Mouse (Mus musculus): ENCODE results near the gene Tcap. TPM values are rescaled to one million over a fixed set of nuclear protein-coding genes. Genes with fewer than 3 reads are reported as not detected.
A peak's percentile ranks its signal among the peaks of the same experiment; 100 is the strongest.

The Tcap gene
- 18.1 and 45.8 TPM in 2 replicates for polyA plus RNA-seq (2015; fragmentation: Nextera tagmentation; extraction: Ambion mirVana)

- Histone ChIP-seq H3K27me3 (peaks cover 54% of the 10 kb centered on the region), H3K4me1 (peaks cover 8% of the 10 kb centered on the region; the same call in 1 of the 2 replicates), H3K9ac (no peak within 1 kb of the TSS), H3K9me3 (no peaks in the 10 kb centered on the region), H3K4me2 (0 out of 2 replicates have a peak within 1 kb of the TSS, but pooled peaks have one; percentile 7), H3K36me3 (peaks cover 31% of the 10 kb centered on the region), H3K27ac (no peak within 1 kb of the TSS), H3K4me3 (no peak within 1 kb of the TSS)
- 51% methylated on average over 14 of the region's 14 CpGs for WGBS
- ATAC-seq (ENCODE audit: insufficient number of reproducible peaks, low FRiP score, low TSS enrichment, low read depth): no peak
These were observed at the start of gene Tcap for GRCm38 (mm10) chr11:98383261-98384030. Gene Tcap, plus strand, starts transcription at chr11:98383811.

- Histone ChIP-seq H3K27me3 (peaks cover 100% of the 10 kb centered on the region), H3K27ac (no peak overlapping the region), H3K4me2 (peak overlapping the region; percentile 24; the same call in 1 of the 2 replicates), H3K9me3 (no peaks in the 10 kb centered on the region), H3K4me1 (peaks cover 21% of the 10 kb centered on the region), H3K36me3 (no peaks in the 10 kb centered on the region), H3K4me3 (0 out of 2 replicates have a peak overlapping the region, but pooled peaks have one; percentile 8), H3K9ac (no peak overlapping the region)
- no peak for ATAC-seq (ENCODE audit: insufficient number of reproducible peaks, low FRiP score, low TSS enrichment, low read depth)
- 2% methylated on average over 40 of the region's 41 CpGs for WGBS
These were observed 49.5 kb upstream of the Tcap start for GRCm38 (mm10) chr11:98333981-98334741.

- no peak overlapping the region for H3K4me3 ChIP-seq
- no peak overlapping the region for H3K4me2 ChIP-seq
- H3K36me3 ChIP-seq: no peaks in the 10 kb centered on the region
- 8% methylated on average over 8 of the region's 9 CpGs for WGBS
- H3K27me3 ChIP-seq: peaks cover 100% of the 10 kb centered on the region
- peaks cover 28% of the 10 kb centered on the region for H3K4me1 ChIP-seq
- H3K27ac ChIP-seq: no peak overlapping the region
- no peak overlapping the region for H3K9ac ChIP-seq
- no peaks in the 10 kb centered on the region for H3K9me3 ChIP-seq
- no peak for ATAC-seq (ENCODE audit: insufficient number of reproducible peaks, low FRiP score, low TSS enrichment, low read depth)
These were observed 48.4 kb upstream of the Tcap start for GRCm38 (mm10) chr11:98335250-98335649.

GRCm38 (mm10) chr11:98336245-98337107 is 47.1 kb upstream of the Tcap start:
- Histone ChIP-seq H3K4me3 (no peak overlapping the region), H3K36me3 (no peaks in the 10 kb centered on the region), H3K9me3 (no peaks in the 10 kb centered on the region), H3K4me2 (no peak overlapping the region), H3K9ac (no peak overlapping the region), H3K27me3 (peaks cover 97% of the 10 kb centered on the region), H3K4me1 (peaks cover 31% of the 10 kb centered on the region), H3K27ac (no peak overlapping the region)
- WGBS: 15% methylated on average over 13 of the region's 13 CpGs
- no peak for ATAC-seq (ENCODE audit: insufficient number of reproducible peaks, low FRiP score, low TSS enrichment, low read depth)

- WGBS: under 1% methylated on average over 57 of the region's 57 CpGs
- H3K27me3 ChIP-seq: peaks cover 87% of the 10 kb centered on the region
- H3K4me3 ChIP-seq: peak overlapping the region; percentile 53
- ATAC-seq (ENCODE audit: insufficient number of reproducible peaks, low FRiP score, low TSS enrichment, low read depth): no peak
- H3K27ac ChIP-seq: no peak overlapping the region
- no peaks in the 10 kb centered on the region for H3K36me3 ChIP-seq
- H3K9me3 ChIP-seq: no peaks in the 10 kb centered on the region
- peak overlapping the region; percentile 40 for H3K9ac ChIP-seq
- peaks cover 39% of the 10 kb centered on the region for H3K4me1 ChIP-seq
- H3K4me2 ChIP-seq: peak overlapping the region; percentile 99
These were observed 45.1 kb upstream of the Tcap start for GRCm38 (mm10) chr11:98338507-98338961.

GRCm38 (mm10) chr11:98339071-98339501 is 44.5 kb upstream of the Tcap start:
- Histone ChIP-seq H3K27ac (no peak overlapping the region), H3K9me3 (no peaks in the 10 kb centered on the region), H3K4me2 (peak overlapping the region; percentile 99), H3K36me3 (no peaks in the 10 kb centered on the region), H3K4me1 (peaks cover 38% of the 10 kb centered on the region), H3K27me3 (peaks cover 85% of the 10 kb centered on the region), H3K9ac (peak overlapping the region; percentile 40; the same call in 1 of the 2 replicates), H3K4me3 (peak overlapping the region; percentile 53)
- WGBS: 0% methylated on average over 19 of the region's 19 CpGs
- no peak for ATAC-seq (ENCODE audit: insufficient number of reproducible peaks, low FRiP score, low TSS enrichment, low read depth)

- no peak overlapping the region for H3K9ac ChIP-seq
These were observed 43.8 kb upstream of the Tcap start for GRCm38 (mm10) chr11:98339679-98340287.

GRCm38 (mm10) chr11:98340597-98340996 is 43.0 kb upstream of the Tcap start:
- Histone ChIP-seq H3K4me2 (no peak overlapping the region), H3K27me3 (peaks cover 79% of the 10 kb centered on the region), H3K9me3 (no peaks in the 10 kb centered on the region), H3K36me3 (no peaks in the 10 kb centered on the region), H3K27ac (no peak overlapping the region), H3K9ac (no peak overlapping the region), H3K4me3 (no peak overlapping the region), H3K4me1 (peaks cover 33% of the 10 kb centered on the region)
- ATAC-seq (ENCODE audit: insufficient number of reproducible peaks, low FRiP score, low TSS enrichment, low read depth): no peak
- 17% methylated on average over 2 of the region's 4 CpGs for WGBS

More at GRCm38 (mm10) chr11:98339679-98340287, 43.8 kb upstream of the Tcap start:
- no peak for ATAC-seq (ENCODE audit: insufficient number of reproducible peaks, low FRiP score, low TSS enrichment, low read depth)
- Histone ChIP-seq H3K36me3 (no peaks in the 10 kb centered on the region), H3K4me3 (peak overlapping the region; percentile 53), H3K27ac (no peak overlapping the region), H3K4me2 (peak overlapping the region; percentile 99), H3K9me3 (no peaks in the 10 kb centered on the region), H3K27me3 (peaks cover 83% of the 10 kb centered on the region), H3K4me1 (peaks cover 31% of the 10 kb centered on the region)
- WGBS: 13% methylated on average over 11 of the region's 11 CpGs

- H3K27me3 ChIP-seq: peaks cover 77% of the 10 kb centered on the region
- no peak overlapping the region for H3K27ac ChIP-seq
- no peaks in the 10 kb centered on the region for H3K9me3 ChIP-seq
- no peaks in the 10 kb centered on the region for H3K36me3 ChIP-seq
- no peak for ATAC-seq (ENCODE audit: insufficient number of reproducible peaks, low FRiP score, low TSS enrichment, low read depth)
- 50% methylated on average over 4 of the region's 4 CpGs for WGBS
- H3K4me3 ChIP-seq: no peak overlapping the region
- H3K9ac ChIP-seq: no peak overlapping the region
- peaks cover 33% of the 10 kb centered on the region for H3K4me1 ChIP-seq
- no peak overlapping the region for H3K4me2 ChIP-seq
These were observed 42.4 kb upstream of the Tcap start for GRCm38 (mm10) chr11:98341174-98341573.

- Histone ChIP-seq H3K4me2 (peak overlapping the region; percentile 53), H3K4me3 (peak overlapping the region; percentile 31), H3K9ac (no peak overlapping the region), H3K27me3 (peaks cover 77% of the 10 kb centered on the region), H3K9me3 (no peaks in the 10 kb centered on the region), H3K36me3 (no peaks in the 10 kb centered on the region), H3K27ac (peak overlapping the region; percentile 3; the same call in 1 of the 2 replicates), H3K4me1 (peaks cover 33% of the 10 kb centered on the region)
- WGBS: 1% methylated on average over 29 of the region's 29 CpGs
- 0 out of 2 replicates have a peak, but pooled peaks have one; percentile 27 for ATAC-seq (ENCODE audit: insufficient number of reproducible peaks, low FRiP score, low TSS enrichment, low read depth)
These were observed 41.3 kb upstream of the Tcap start for GRCm38 (mm10) chr11:98342000-98342945.

Data from limb, embryonic 15.5 days (tissue).